Mouse (Mus musculus) olfactory bulb, adult 2 months (tissue): ENCODE results near the gene Tmem132b.

Experiments used
- CTCF ChIP-seq: fragments of 200-500 bp; IDR thresholded peaks from 2 replicates; pipeline ENCODE4 v1.5.1; 2012; ENCODE audit warnings: low read depth, mild to moderate bottlenecking, low read length, moderate library complexity; ENCODE audit not compliant: insufficient read depth
- POLR2A ChIP-seq: fragments of 200-500 bp; IDR thresholded peaks from 2 replicates; pipeline ENCODE4 v1.6.1; 2012; ENCODE audit warnings: mild to moderate bottlenecking, low read depth, low read length, moderate library complexity; ENCODE audit not compliant: insufficient read depth

DNA sequence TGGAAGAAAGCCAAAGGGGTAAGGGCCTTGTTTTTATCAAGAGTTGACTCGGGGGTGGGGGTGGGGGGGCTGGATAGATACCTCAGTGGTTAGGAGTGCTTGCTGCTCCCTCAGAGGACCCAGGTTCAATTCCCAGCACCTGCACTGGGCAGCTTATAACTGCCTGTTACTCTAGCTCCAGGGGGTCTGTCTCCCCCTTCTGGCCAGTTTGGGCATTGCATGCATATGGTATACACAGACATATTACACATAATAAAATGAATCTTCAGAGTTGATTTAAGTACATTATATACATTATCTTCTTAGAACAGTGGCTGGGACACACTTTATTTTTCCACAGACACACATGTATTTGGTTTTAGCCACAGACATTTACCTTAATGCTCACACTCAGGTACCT lies 202.2 kb downstream of the Tmem132b start:
- TF ChIP-seq POLR2A, result no peak
- TF ChIP-seq CTCF, result no peak
